Mouse (Mus musculus) neural tube, embryonic 15.5 days (tissue): ENCODE results near the gene Msrb1. TPM values are rescaled to one million over a fixed set of nuclear protein-coding genes. Genes with fewer than 3 reads are reported as not detected.
"Not testable (repeated sequence)": the region's sequence is repeated elsewhere in the genome, so short reads cannot be mapped to it uniquely, and the experiment has no call there.

Source experiments
- ATAC-seq: fragments of 200-750 bp; cut with Nextera tagmentation; 2 replicates; pipeline ENCODE4 v1.8.0; 2017; ENCODE audit warnings: mild to moderate bottlenecking, moderate TSS enrichment, moderate library complexity; ENCODE audit not compliant: low FRiP score
- H3K27ac ChIP-seq: fragments of 300-500 bp; sonication (generic); replicated peaks from 2 replicates; pipeline ENCODE4 v1.5.1; 2015; ENCODE audit warnings: mild to moderate bottlenecking, inconsistent platforms
- H3K27me3 ChIP-seq: fragments of 300-500 bp; sonication (generic); replicated peaks from 2 replicates; pipeline ENCODE4 v1.6.1; 2015; ENCODE audit warnings: inconsistent platforms
- H3K36me3 ChIP-seq: fragments of 300-500 bp; sonication (generic); 2 replicates; pipeline ENCODE4 v1.6.1; 2015; ENCODE audit warnings: inconsistent platforms
- H3K4me1 ChIP-seq: fragments of 300-500 bp; sonication (generic); 2 replicates; pipeline ENCODE4 v1.6.1; 2015; ENCODE audit warnings: inconsistent platforms
- H3K4me2 ChIP-seq: fragments of 300-500 bp; sonication (generic); 2 replicates; pipeline ENCODE4 v1.6.1; 2015; ENCODE audit warnings: inconsistent platforms, mild to moderate bottlenecking, moderate library complexity
- H3K4me3 ChIP-seq: fragments of 300-500 bp; sonication (generic); replicated peaks from 2 replicates; pipeline ENCODE4 v1.5.1; 2015; ENCODE audit warnings: mild to moderate bottlenecking, inconsistent platforms
- H3K9ac ChIP-seq: fragments of 300-500 bp; sonication (generic); replicated peaks from 2 replicates; pipeline ENCODE4 v1.6.1; 2015; ENCODE audit warnings: mild to moderate bottlenecking, inconsistent platforms
- H3K9me3 ChIP-seq: fragments of 300-500 bp; sonication (generic); replicated peaks from 2 replicates; pipeline ENCODE4 v1.6.1; 2016; ENCODE audit warnings: inconsistent platforms
- WGBS: fragments of 180-500 bp; shearing (Covaris S2); methylation state at CpG from one replicate; pipeline ENCODE4 v1.1.7; 2015; ENCODE audit warnings: mixed read lengths; 5-methylcytosine and 5-hydroxymethylcytosine counted together
- polyA plus RNA-seq: library from polyadenylated mRNA; unstranded; fragments of >200 nt; fragmentation: Nextera tagmentation; extraction: Ambion mirVana; gene quantifications from 2 replicates; pipeline ENCODE4 v1.2.1, GENCODE M21; 2015

Gene Msrb1
- polyA plus RNA-seq, 1 experiment from 2014 or later = 23.2 TPM

DNA sequence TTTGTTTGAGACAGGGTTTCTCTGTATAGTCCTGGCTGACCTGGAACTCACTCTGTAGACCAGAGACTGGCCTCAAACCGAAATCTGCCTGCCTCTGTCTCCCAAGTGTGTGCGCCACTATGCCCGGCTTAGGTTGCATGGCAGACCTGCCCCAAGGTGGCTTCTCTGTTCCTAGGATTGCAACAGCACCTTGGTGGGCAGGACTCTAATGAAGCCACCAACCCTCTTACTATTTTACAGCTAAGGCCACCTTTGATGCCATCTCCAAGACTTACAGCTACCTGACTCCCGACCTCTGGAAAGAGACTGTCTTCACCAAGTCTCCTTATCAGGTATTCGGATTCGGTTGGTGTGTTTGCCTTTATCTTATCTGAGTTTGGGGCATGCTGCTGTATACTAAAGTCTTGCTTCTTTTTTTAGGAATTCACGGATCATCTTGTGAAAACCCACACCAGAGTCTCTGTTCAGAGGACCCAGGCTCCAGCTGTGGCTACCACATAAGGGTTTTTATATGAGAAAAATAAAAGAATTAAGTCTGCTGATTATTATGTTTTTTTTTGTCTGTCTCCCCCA is 15.0 kb upstream of the Msrb1 start:
- ATAC-seq, H3K27ac ChIP-seq, H3K9me3 ChIP-seq, H3K27me3 ChIP-seq: not testable (repeated sequence)
- H3K4me1 ChIP-seq = peaks cover 38% of the 10 kb centered on the region
- peaks cover 20% of the 10 kb centered on the region for H3K36me3 ChIP-seq
- H3K9ac ChIP-seq = peak overlapping the region; percentile 4; the same call in 1 of the 2 replicates
- WGBS = 68% methylated on average over 7 of the region's 7 CpGs
- peak overlapping the region; percentile 82 for H3K4me3 ChIP-seq
- peak overlapping the region; percentile 91 for H3K4me2 ChIP-seq

DNA sequence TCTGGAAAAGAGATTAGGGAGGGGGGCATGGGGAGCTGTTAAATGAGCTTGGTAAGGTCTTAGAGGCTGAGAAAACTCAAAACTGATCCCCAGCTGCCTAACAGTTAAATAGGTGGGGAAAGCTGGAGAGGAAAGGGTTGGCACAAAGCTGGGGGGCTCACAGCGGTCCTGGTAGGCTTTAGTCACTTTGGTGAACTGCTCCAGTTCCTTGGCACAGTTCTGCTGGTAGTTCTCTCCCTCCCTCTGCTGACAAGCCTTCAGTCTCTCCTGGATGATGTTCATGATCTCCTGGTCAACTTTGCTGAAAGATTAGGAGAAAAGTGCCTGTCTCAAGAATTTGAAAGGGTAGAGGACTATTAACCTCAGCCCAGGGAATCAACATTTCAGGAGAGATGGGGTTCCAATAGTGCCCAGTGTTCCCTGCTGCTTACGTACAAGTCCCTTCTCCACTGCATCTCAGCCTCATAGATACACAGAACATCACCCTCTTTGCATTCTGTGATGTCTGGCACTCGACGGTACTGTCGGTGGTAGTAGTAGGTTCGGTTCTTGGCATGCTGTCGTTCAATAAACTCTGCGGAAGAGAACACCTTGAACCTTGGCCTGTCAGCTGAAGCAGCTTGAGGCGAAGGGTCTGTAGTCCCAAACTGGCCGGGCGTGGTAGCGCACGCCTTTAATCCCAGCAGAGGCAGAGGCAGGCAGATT is 14.1 kb upstream of the Msrb1 start:
- H3K4me3 ChIP-seq = peak overlapping the region; percentile 84; the same call in 1 of the 2 replicates
- no peaks in the 10 kb centered on the region for H3K9me3 ChIP-seq
- H3K36me3 ChIP-seq = peaks cover 15% of the 10 kb centered on the region
- no peak for ATAC-seq
- no peak overlapping the region for H3K27ac ChIP-seq
- WGBS = 31% methylated on average over 13 of the region's 13 CpGs
- H3K9ac ChIP-seq = no peak overlapping the region
- H3K4me1 ChIP-seq = peaks cover 38% of the 10 kb centered on the region
- H3K27me3 ChIP-seq = no peaks in the 10 kb centered on the region
- peak overlapping the region; percentile 91 for H3K4me2 ChIP-seq

DNA sequence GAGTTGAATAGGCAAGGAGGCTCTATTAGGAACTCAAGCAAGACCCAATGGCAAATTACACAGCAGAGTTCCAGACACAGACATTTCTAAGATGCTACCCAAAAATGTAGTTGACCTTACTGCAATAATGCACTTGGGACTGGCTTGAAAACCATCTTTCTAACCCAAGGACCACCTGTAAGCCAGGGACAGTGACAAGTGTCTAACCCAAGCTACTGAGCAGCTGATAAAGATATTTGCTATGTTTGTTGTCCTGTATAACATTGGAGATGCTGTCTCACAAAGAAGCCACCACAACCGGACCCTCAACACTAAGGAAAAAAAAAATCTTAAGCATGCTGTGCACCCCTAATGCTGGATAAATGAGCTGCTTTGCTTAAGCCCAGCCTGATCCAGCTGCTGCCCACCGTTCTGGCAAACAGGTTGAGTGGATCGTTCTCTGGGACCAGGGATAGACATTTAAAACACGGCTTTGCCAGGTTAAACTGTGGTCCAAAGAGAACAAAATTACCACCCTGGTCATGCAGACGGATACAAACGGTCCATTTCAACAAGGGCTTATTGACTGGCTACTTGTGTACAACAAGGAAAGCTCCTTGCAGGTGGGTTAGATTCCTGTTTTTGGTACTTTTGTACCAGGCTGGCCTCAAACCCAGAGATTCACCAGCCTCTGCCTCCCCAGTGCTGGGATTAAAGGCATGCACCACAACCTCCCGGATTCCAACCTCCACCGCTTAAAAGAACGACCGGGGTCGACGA is 13.1 kb upstream of the Msrb1 start:
- peak overlapping the region; percentile 91 for H3K4me2 ChIP-seq
- H3K9me3 ChIP-seq = no peaks in the 10 kb centered on the region
- H3K36me3 ChIP-seq = peaks cover 15% of the 10 kb centered on the region
- peak overlapping the region; percentile 98 for H3K9ac ChIP-seq
- no peaks in the 10 kb centered on the region for H3K27me3 ChIP-seq
- ATAC-seq = no peak
- H3K27ac ChIP-seq = peak overlapping the region; percentile 90
- peak overlapping the region; percentile 84 for H3K4me3 ChIP-seq
- 4% methylated on average over 12 of the region's 12 CpGs for WGBS
- peaks cover 38% of the 10 kb centered on the region for H3K4me1 ChIP-seq

DNA sequence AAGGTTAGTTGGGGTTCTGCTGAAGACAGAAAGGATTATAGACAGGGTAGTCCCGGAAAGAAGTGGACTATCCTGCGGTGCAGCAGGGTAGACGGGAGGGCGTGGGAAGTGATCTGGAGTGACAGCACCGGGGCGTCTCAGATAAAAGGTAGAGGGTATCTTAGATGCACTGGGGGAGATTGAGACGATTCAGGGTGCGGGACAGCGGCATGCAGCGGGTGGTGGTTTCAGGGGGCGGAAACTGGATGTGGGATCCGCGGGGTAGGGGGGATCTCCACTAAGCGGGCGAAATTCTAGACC is 12.6 kb upstream of the Msrb1 start:
- Histone ChIP-seq H3K4me2 (peak overlapping the region; percentile 91), H3K36me3 (peaks cover 15% of the 10 kb centered on the region), H3K4me3 (peak overlapping the region; percentile 84), H3K9ac (peak overlapping the region; percentile 98), H3K9me3 (no peaks in the 10 kb centered on the region), H3K27ac (peak overlapping the region; percentile 90), H3K4me1 (peaks cover 35% of the 10 kb centered on the region), H3K27me3 (no peaks in the 10 kb centered on the region)
- under 1% methylated on average over 15 of the region's 15 CpGs for WGBS
- 0 out of 2 replicates have a peak, but pooled peaks have one; percentile 4 for ATAC-seq

DNA sequence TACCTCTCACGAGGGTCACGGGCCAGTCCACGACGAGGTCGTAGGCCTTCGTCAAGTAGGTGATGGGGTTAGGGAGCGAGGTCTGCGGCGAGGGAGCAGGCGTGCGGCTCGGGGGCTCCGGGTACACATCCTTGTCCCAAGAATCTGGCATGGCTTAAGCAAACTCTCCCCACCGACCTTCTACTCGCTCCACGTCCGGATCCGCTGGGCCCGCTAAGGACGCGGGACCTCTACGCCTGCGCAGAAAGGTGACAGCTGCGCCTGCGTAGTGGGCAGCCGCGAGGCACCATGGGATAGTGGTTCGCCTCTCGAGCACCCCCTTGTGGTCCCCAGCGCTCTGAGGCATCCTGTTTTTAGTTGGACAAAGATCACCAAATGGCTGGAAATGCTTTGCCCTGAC is 12.3 kb upstream of the Msrb1 start, which contains the start of gene Ndufb10:
Gene Ndufb10, minus strand, starts transcription at position 295 of the 400 bp plus-strand sequence.
- Histone ChIP-seq H3K4me2 (peak within 1 kb of the TSS; percentile 91), H3K27me3 (no peaks in the 10 kb centered on the region), H3K27ac (peak within 1 kb of the TSS; percentile 90), H3K9ac (peak within 1 kb of the TSS; percentile 98), H3K36me3 (peaks cover 15% of the 10 kb centered on the region), H3K9me3 (no peaks in the 10 kb centered on the region), H3K4me1 (peaks cover 31% of the 10 kb centered on the region), H3K4me3 (peak within 1 kb of the TSS; percentile 84)
- ATAC-seq = peak; percentile 67
- under 1% methylated on average over 30 of the region's 30 CpGs for WGBS

DNA sequence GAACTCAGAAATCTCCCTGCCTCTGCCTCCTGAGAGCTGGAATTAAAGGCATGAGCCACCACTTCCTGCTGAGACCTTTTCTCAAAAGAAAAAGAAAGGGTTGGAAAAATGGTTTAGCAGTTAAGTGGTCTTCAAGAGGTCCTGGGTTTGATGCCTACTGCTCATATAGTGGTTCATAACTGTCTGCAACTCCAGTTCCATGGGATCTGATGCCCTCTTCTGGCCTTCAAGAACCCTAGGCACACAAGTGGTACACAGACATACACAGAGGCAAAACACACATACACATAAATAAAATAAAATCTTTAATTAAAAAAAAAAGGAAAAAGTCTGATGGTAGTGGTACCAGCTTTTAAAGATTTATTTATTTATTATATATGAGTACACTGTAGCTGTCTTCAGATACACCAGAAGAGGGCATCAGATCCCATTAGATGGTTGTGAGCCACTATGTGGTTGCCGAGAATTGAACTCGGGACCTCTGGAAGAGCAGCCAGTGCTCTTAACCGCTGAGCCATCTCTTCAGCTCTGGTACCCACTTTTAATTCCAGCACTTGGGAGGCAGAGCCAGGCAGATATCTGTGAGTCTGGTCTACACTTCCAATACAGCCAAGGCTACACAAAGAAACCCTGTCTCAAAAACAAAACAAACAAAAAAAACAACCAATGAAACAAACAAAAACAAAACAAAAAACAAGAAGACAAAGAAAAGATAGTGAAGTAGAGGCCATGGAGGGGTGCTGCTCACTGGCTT is 10.6 kb upstream of the Msrb1 start:
- Histone ChIP-seq H3K4me1 (peaks cover 31% of the 10 kb centered on the region), H3K9me3 (no peaks in the 10 kb centered on the region), H3K36me3 (peaks cover 15% of the 10 kb centered on the region), H3K4me2 (no peak overlapping the region), H3K9ac (no peak overlapping the region), H3K4me3 (no peak overlapping the region), H3K27me3 (no peaks in the 10 kb centered on the region), H3K27ac (no peak overlapping the region)
- WGBS = 68% methylated on average over 3 of the region's 3 CpGs
- ATAC-seq = no peak

DNA sequence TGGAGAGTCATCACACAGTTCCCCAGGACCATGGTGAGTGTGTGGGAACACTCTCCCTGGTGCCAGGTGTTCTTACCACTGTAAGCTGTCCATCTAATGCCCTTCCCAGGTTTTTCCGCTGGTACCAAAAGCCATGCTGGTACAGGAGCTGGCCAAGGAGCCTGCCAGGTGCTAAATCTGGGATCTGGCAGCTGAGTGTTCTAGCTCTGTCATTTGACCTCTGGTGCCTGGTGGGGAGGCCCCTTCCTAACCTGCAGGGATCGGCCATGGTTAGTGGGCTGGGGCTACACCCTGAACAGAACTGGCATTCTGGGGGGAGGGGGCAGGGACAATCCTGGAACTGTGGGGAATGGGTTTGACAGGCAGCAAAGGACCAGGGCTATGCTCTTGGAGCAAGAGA is 8.8 kb upstream of the Msrb1 start, which contains the start of gene Rpl3l:
Gene Rpl3l, plus strand, starts transcription at position 203 of the 400 bp plus-strand sequence.
- Histone ChIP-seq H3K27ac (no peak within 1 kb of the TSS), H3K9ac (no peak within 1 kb of the TSS), H3K4me3 (no peak within 1 kb of the TSS), H3K36me3 (peaks cover under 1% of the 10 kb centered on the region), H3K9me3 (no peaks in the 10 kb centered on the region), H3K4me1 (peaks cover 15% of the 10 kb centered on the region), H3K27me3 (0 out of 2 replicates have a peak, but pooled peaks cover 4% of the 10 kb centered on the region), H3K4me2 (no peak within 1 kb of the TSS)
- no peak for ATAC-seq
- 80% methylated on average over 2 of the region's 2 CpGs for WGBS

DNA sequence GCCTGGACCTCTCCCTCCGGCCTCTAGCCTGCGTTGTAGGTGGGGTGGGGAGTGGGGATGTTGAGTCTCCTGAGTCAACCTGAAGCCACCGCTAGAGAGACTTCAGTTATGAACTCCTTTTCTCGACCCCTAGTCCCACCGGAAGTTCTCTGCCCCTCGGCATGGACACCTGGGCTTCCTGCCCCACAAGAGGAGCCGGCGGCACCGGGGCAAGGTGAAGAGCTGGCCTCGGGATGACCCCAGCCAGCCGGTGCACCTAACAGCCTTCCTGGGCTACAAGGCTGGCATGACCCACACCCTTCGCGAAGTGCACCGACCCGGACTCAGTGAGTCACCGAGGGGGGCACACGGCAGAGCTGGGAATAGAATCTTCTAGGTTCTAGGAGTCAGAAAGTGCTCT is 8.3 kb upstream of the Msrb1 start:
- no peak overlapping the region for H3K27ac ChIP-seq
- no peak overlapping the region for H3K4me3 ChIP-seq
- 0 out of 2 replicates have a peak, but pooled peaks cover 4% of the 10 kb centered on the region for H3K27me3 ChIP-seq
- no peak overlapping the region for H3K9ac ChIP-seq
- no peaks in the 10 kb centered on the region for H3K36me3 ChIP-seq
- H3K4me2 ChIP-seq = no peak overlapping the region
- ATAC-seq = no peak
- H3K9me3 ChIP-seq = no peaks in the 10 kb centered on the region
- H3K4me1 ChIP-seq = peaks cover 9% of the 10 kb centered on the region
- WGBS = 76% methylated on average over 17 of the region's 17 CpGs

DNA sequence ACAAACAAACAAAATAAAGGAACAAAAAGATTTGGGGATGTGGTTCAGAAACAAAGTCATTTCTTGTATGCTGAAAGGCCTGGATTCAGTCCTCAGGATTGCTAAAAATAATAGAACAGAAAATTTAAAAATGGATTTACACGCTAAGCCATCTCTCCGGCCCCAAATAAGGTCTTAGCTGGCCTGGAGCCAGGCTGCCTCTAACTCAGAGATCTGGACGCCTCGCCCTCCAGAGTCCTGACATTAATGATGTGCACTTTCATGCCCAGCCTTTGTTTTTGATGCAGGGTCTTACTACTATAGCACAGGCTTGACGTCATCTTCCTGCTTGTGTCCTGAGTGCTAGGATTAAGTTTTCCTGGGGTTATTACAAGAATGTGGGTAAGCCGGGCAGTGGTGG is 7.4 kb upstream of the Msrb1 start:
- H3K9me3 ChIP-seq = no peaks in the 10 kb centered on the region
- no peak overlapping the region for H3K27ac ChIP-seq
- H3K4me1 ChIP-seq = peaks cover 4% of the 10 kb centered on the region; the same call in 1 of the 2 replicates
- no peak overlapping the region for H3K4me2 ChIP-seq
- ATAC-seq = no peak
- no peaks in the 10 kb centered on the region for H3K36me3 ChIP-seq
- no peak overlapping the region for H3K4me3 ChIP-seq
- 79% methylated on average over 6 of the region's 6 CpGs for WGBS
- 0 out of 2 replicates have a peak, but pooled peaks cover 4% of the 10 kb centered on the region for H3K27me3 ChIP-seq
- H3K9ac ChIP-seq = no peak overlapping the region

DNA sequence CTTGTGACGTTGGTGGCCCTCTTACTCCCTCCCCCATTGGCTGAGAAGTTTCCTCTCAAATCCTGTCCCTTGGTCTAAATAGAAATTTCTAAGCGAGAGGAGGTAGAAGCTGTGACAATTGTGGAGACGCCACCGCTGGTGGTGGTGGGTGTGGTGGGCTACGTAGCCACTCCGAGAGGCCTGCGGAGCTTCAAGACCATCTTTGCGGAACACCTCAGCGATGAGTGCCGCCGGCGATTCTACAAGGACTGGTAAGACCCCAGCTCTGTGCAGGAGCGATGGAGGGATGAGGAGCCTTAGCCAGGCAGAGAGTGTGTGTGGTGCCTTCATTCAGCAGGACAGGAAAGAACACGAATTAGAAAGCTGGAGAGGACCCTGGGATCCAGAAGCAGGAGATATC is 5.7 kb upstream of the Msrb1 start:
- Histone ChIP-seq H3K27ac (no peak overlapping the region), H3K4me1 (peaks cover 1% of the 10 kb centered on the region; the same call in 1 of the 2 replicates), H3K4me3 (no peak overlapping the region), H3K9ac (no peak overlapping the region), H3K27me3 (0 out of 2 replicates have a peak, but pooled peaks cover 4% of the 10 kb centered on the region), H3K36me3 (no peaks in the 10 kb centered on the region), H3K9me3 (no peaks in the 10 kb centered on the region), H3K4me2 (no peak overlapping the region)
- WGBS = 82% methylated on average over 14 of the region's 14 CpGs
- ATAC-seq = no peak
